Mouse (Mus musculus) cortical plate, adult 2 months (tissue): ENCODE results near the gene Tmem141.

Source experiments
- CTCF ChIP-seq: fragments of 200-500 bp; IDR thresholded peaks from 2 replicates; pipeline ENCODE4 v1.5.1; 2011; ENCODE audit warnings: mild to moderate bottlenecking, control low read depth, low read length; ENCODE audit not compliant: insufficient read depth; ENCODE audit errors: extremely low read depth
- POLR2A ChIP-seq: fragments of 200-500 bp; IDR thresholded peaks from 2 replicates; pipeline ENCODE4 v1.6.1; 2011; ENCODE audit warnings: mild to moderate bottlenecking, low read length, control low read depth; ENCODE audit not compliant: insufficient read depth; ENCODE audit errors: extremely low read depth

DNA sequence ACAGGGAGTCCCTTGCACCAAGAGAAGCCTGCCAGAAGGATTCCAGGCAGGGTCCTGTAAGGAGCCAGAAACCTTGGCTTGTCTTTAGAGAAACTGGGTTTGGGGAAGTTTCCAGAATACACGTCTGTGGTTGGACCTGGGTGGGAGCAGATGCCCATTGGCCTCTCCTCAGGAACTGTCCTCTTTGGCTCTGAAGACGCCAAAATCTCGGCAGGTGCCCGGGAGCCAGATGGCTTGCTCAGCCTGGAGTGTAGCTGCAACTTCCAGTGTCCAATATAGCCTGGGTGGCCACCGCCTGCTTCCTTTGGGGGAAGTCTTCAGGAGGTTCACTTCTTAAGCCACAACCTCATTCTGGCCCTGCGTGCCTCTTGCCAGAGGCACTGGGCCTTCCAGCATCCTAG is 39.9 kb downstream of the Tmem141 start:
- TF ChIP-seq CTCF (no peak), POLR2A (no peak)
